Mouse (Mus musculus): Measurements from ENCODE around the gene Sema4a.

DNA sequence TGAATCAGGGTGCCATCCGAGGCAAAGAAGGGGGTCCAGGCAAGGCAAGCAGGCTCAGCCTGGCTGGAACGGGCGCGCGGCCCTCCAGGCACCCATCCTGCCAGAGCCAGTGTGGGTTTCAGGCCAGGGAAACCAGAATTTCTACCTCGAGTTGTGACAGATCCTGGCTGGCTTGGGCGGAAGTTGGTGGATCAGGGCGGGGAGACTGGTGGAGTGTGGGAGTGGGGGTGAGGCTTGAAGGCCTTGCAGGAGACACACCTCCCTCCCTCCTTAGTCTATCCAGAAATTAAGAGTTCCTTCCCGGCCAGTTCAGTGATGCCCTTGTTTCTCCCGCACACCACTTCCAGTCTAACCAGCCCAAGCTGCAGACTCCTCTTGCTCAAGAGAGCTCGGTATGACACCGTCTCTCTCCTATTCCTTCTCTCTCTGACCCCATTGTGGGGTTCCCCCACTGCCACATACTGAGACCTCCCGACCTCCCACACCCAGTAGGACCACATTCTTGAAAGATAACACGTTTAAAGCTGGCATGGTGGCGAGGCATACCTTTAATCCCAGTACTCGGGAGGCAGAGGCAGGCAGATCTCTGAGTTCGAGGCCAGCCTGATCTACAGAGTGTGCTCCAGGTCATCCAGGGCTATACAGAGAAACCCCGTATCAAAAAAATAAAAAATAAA is 5.3 kb downstream of the Sema4a start:
- TF ChIP-seq CTCF (IDR thresholded peaks at IDR 0.05; ENCODE audit: low read depth) (no peak), EP300 (optimal IDR thresholded peaks at IDR 0.05) (no peak)
